Mouse (Mus musculus) right cerebral cortex, postnatal 25 days (tissue): Measurements from ENCODE around the gene Psap.
A peak's percentile ranks its signal among the peaks of the same experiment; 100 is the strongest.
"Not testable (repeated sequence)": the region's sequence is repeated elsewhere in the genome, so short reads cannot be mapped to it uniquely, and the experiment has no call there.

ENCODE experiments used
- DNase-seq: peaks from one replicate; pipeline ENCODE4 v3.0.0; 2022

The Psap gene

DNA sequence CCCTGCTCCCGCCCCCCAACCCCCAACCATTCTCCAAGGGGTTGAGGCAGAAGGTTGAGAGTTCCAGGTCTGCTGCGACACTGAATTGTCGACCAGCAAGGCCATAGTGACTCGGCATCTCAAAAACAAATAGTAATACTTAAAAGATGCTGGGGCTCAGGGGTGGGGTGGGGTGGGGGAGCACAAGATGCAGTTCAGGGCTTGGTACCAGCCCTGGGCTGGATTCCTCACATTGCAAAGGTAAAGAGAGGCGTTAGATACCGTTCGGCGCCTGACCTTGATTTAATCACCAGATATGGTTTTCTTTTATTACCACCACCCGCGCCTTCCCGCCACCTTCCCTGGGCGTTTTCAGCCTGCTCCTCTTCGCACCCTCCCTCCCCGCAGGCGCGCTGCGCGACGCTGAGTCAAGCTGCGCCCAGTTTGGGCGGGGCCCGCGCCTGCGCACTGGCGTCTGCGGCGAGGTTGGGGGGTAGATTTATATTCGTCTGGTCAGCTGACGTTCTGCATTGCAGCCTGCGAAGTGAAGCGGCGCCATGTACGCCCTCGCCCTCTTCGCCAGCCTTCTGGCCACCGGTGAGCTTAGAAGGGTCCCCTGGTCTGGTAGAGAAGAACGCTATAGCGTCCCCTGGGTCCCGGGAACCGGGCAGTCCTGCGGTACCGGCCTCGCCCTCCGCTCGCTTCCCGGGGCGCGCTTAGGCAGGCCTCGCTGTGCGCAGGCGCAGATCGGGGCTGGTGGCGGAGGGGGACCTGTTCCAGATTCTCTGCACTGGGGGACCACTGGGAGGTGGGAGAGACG is at the start of gene Psap:
Gene Psap (plus strand): TSS at position 421 of the 799 bp plus-strand sequence.
- peak; percentile 97 for DNase-seq

DNA sequence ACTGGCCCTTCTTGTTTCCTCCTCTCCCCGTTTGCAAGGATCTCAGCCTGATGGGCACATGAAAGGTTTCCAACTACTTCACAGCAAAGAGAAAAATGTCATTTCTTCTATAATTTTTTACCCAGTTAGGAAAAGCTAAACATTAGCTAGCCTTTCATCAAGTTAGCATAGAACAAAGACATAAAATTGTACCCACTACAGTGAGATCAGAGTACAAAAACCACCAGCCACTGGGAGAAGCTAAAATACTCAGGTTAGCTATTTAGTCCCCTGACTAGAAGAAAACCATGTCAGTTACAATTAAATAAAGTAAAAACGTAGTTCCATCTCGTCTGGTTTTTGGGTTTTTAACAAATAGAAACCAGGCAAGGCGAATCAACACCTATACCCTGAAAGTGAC is 49.8 kb upstream of the Psap start:
- DNase-seq = no peak

- no peak for DNase-seq
These were observed 48.3 kb upstream of the Psap start for GRCm38 (mm10) chr10:60229113-60229512.

- DNase-seq = no peak
These were observed 46.9 kb upstream of the Psap start for GRCm38 (mm10) chr10:60230321-60231088.

DNA sequence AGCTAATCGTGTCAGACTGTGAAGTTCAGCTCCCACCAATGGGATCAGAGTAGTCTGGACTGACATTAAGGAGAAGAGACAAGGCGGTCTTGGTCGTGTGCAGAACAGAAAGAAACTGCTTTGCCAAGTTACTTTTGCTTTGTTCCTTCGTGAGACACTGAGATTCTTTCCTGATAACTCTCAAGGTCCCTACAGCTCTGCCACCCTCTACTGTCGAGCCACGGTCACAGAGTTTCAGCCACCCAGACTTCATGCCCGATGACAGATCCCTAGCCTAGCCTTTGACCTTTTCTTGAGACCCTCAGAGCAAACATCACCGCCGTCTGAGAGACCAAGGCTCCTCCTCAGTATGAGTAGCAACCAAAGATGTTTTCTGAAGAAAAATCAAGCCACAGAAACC is 43.4 kb upstream of the Psap start:
- DNase-seq = no peak

DNA sequence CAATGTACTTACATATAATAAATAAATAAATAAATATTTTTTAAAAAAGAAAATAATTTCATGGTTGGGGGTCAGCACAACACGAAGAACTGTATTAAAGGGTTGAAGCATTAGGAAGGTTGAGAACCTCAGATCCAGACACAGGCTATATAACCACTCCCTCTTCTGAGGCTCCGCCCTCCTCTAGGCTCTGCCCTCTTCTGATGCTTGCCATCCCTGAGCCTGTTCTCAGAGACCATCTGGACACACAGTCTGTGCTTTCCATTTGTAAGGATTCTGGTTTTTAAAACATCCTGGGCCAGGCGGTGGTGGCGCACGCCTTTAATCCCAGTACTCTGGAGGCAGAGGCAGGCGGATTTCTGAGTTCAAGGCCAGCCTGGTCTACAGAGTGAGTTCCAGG is 41.6 kb upstream of the Psap start:
- not testable (repeated sequence) for DNase-seq

DNA sequence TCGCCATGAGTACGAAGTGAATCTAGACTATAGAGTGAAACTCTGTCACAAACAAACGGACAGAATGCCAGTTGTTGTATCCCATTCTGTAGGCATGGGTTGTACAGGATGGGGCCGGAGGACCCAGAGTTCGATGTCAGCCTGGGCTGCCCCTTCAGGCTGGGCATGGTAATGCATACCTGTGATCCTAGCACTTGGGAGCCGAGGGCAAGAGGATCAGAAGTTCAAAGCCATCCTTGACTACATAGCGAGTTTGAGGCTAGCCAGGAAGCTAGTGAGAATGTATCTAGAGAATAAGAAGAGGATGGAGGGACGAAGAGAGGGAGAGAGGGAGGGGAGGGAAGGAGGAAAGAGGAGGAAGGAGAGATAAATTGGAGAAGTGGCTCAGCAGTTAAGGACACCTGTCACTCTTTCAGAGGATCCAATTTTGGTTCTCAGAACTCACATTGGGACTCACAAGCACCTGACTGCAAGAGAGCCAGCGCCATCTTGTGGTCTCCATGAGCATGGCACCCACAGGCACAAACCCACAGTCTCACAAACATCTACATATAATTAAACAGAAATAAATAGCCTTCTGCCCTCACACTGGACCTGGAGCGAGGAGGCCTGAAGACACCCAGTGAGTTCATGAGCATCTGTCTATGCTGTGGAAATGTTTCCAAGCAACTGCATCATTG is 39.8 kb upstream of the Psap start:
- DNase-seq = no peak

- no peak for DNase-seq
These were observed 37.0 kb upstream of the Psap start for GRCm38 (mm10) chr10:60240416-60240815.

DNA sequence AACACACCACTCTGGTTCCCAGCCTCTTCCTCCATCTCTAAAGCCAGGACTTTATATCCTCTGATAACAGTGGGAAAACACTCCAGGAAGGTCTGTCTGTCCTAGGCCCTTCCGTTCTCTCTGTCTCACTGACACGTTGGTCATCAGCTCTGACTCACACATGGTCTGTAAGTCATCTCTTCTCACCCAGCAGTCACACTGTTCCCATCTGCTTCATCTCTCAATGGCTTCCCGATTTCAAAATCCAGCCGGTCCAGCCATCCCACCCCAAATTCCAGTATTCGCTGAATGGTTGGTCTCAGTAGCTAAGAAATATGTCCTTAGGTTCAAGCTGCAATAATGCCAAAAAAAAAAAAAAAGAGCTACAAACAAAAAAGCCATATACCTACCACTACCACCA is 33.5 kb upstream of the Psap start:
- no peak for DNase-seq

DNA sequence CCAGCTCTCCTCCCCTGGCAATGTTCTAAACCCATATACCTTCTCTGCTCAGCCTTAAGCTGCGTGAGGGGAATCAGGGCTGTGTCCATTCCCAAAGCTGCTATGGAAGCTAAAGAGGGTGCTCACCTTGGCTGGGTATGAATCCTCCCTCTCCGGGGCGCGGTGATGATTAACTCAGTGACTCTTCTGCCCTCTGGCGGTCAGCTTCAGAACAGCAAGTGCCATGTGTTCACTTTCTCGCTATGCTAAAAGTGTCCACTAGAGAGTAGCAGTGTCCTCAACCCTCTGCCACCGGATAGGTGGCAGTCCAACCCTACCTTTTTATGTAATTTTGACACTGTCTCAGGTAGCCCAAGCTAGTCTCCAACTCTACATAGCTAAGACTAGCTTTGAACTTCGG is 32.4 kb upstream of the Psap start:
- peak; percentile 83 for DNase-seq

GRCm38 (mm10) chr10:60245635-60246034 is 31.8 kb upstream of the Psap start:
- DNase-seq = no peak

DNA sequence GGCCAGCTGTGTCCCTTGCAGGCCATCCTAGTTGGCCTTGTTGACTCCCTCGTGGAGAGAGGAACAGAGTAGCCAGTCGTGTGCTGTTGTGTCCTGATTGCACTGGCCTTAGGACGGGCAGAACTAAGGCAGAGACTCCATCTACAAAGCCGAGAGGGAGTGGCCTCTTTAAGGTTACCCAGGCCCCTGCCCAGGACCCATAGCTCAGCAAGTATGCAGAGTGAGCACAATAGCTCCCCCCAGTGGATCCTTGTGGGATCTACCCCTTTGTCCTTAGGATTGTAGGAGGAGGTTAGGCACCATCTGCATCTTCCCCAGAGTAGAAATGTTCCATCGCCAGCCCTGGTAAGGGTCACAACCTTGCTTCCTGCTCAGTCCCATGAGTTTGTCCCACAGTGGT is 30.9 kb upstream of the Psap start:
- no peak for DNase-seq

- DNase-seq = not testable (repeated sequence)
These were observed 29.1 kb upstream of the Psap start for GRCm38 (mm10) chr10:60248345-60248744.

- DNase-seq = no peak
These were observed 26.9 kb upstream of the Psap start for GRCm38 (mm10) chr10:60250426-60250965.

GRCm38 (mm10) chr10:60252187-60252586 is 25.2 kb upstream of the Psap start:
- DNase-seq = no peak

DNA sequence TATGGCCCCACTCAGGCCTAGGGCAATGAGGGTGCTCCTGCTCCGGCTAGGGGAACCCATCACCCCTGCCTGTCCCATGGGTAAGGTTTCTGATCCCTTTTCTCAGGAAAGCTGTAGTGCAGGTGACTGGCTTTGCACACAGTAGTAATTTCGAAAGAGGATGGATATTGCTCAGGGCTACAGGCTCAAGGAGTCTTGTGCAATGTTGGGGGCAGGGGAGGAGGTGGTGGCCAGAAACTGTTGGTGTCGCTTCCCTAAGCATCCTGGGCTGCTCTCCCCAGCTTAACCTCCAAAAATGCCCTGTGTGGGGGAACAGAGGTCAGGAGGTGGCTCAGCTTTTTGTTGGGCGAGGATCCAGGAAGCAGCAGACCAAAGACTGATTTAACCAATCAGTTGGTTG is 24.8 kb upstream of the Psap start:
- no peak for DNase-seq

DNA sequence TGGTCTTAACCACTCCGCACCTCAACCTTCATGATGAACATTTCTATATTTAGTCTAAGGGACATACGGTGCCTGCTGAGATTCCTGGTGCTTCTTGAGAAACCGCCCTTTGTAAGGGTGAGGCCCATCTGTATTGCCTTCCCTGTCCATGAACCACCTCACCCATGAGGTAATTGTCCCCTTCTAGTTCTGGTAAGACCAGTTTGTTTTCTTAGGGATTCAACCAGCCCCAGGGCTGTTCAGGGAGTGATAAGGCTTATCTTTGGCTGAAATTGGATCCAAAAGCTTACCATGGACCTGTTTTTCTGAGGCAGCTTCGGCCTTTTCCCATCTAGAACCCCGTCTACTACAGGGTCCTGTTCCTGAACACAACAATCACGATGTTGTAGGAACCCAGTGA is 21.3 kb upstream of the Psap start:
- no peak for DNase-seq

- no peak for DNase-seq
These were observed 20.1 kb upstream of the Psap start for GRCm38 (mm10) chr10:60257261-60257825.

GRCm38 (mm10) chr10:60260557-60261294 is 16.7 kb upstream of the Psap start:
- no peak for DNase-seq

DNA sequence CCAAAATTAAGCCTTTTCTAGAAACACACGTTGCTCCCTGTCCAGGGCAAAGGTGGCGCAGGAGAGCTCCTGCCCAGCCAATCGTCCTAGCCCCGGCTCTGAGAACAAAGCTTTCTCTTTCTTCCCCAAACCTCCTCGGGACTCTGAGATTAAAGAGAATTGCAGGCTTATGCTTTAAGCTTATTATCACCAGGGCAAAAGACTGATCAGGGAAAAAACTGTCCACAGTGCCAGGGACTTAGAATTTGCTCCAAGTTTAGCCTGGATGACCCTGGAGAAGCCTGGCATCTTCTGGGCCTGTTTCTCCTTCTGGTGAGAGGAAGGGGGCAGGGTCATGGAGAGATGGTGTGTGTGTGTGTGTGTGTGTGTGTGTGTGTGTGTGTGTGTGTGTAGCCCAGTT is 15.9 kb upstream of the Psap start:
- no peak for DNase-seq

GRCm38 (mm10) chr10:60262386-60262785 is 15.0 kb upstream of the Psap start:
- peak; percentile 64 for DNase-seq

DNA sequence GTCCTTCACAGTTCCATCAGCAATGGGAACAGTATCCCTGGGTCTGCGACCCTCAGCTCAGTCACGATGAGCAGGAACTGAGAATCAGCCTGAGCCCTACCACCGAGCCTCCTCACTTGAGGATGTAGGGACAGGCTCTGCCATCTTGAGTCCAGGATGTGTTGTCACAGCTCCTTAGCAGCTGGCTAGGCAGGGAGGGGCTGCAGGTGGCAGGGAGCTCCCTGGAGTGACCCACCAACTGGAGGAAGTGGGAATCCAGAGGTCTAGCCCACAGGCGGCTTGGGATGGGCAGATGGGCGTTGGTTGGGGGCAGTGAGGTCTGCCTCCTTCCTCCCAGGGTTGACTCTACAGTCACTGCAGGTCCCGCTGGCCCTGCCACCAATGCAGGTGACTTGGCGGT is 14.1 kb upstream of the Psap start:
- DNase-seq = no peak
